Mouse (Mus musculus): ENCODE data around the gene Prdm10. TPM values are rescaled to one million over a fixed set of nuclear protein-coding genes. Genes with fewer than 3 reads are reported as not detected.

The Prdm10 gene
- polyA plus RNA-seq, 1 experiment, result 5.1 TPM

DNA sequence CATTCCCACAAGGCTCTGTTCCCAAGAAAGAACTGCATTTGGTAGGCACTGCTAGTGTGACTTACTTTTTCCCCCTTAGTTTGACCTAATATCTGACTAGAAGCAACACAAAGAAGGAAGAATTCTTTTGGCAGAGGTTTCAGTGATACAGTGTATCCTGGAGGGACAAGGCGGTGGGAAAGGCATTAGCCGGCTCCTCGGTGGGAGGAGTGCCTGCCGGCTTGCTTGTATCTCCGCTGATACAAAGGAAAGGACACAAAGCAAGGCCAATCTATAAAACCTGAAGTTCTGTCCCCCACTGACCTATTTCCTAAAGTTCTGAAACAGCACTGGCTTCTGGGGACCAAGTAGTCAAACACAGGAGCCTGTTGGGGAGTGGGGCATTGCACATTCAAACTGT, 24.8 kb downstream of the Prdm10 start:
- TF ChIP-seq POLR2A (IDR thresholded peaks at IDR 0.05; ENCODE audit: control insufficient read depth, low read depth, low read length), result no peak
- TF ChIP-seq CTCF (IDR thresholded peaks at IDR 0.05; ENCODE audit: control insufficient read depth, insufficient read depth, insufficient replicate concordance, low read depth, low read length), result no peak
- no peaks in the 10 kb centered on the region for H3K27me3 ChIP-seq (ENCODE audit: control insufficient read depth, insufficient read depth, low read length)
- H3K36me3 ChIP-seq (ENCODE audit: control insufficient read depth, insufficient read depth, low read length), result no peaks in the 10 kb centered on the region
- no peak overlapping the region for H3K27ac ChIP-seq (ENCODE audit: control insufficient read depth, insufficient read depth, low read depth, low read length)
- H3K4me1 ChIP-seq (ENCODE audit: control insufficient read depth, insufficient read depth, low read length), result peaks cover 4% of the 10 kb centered on the region
- no peak overlapping the region for H3K4me3 ChIP-seq (ENCODE audit: control insufficient read depth, low read depth, low read length)

DNA sequence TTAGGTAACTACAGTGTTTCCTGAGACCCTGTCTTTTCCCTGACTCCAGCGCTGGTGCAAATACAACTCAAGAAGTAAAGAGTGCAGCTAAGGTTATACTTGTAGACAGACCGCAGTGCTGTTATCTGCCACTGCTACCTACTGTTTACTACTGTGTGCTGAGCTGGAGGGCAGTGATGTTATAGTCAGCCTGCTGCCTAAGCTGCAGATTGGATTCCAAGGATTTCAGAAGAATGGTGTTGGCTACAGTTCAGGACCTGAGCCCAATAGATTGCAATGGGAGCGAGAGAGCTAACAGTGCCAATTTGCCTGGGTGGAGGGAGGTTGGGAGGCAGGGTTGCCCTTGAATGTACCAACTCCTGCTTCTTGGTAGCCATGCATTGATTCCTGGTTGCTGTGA, 25.5 kb downstream of the Prdm10 start:
- Histone ChIP-seq H3K27me3 (ENCODE audit: control insufficient read depth, insufficient read depth, low read length) (no peaks in the 10 kb centered on the region), H3K4me3 (ENCODE audit: control insufficient read depth, low read depth, low read length) (no peak overlapping the region), H3K36me3 (ENCODE audit: control insufficient read depth, insufficient read depth, low read length) (no peaks in the 10 kb centered on the region), H3K4me1 (ENCODE audit: control insufficient read depth, insufficient read depth, low read length) (peaks cover 4% of the 10 kb centered on the region), H3K27ac (ENCODE audit: control insufficient read depth, insufficient read depth, low read depth, low read length) (peak overlapping the region; percentile 54)
- TF ChIP-seq POLR2A (IDR thresholded peaks at IDR 0.05; ENCODE audit: control insufficient read depth, low read depth, low read length), result no peak
- no peak for TF ChIP-seq CTCF (IDR thresholded peaks at IDR 0.05; ENCODE audit: control insufficient read depth, insufficient read depth, insufficient replicate concordance, low read depth, low read length)

GRCm38 (mm10) chr9:31307232-31307631, 26.9 kb downstream of the Prdm10 start:
- Histone ChIP-seq H3K36me3 (ENCODE audit: control insufficient read depth, insufficient read depth, low read length) (no peaks in the 10 kb centered on the region), H3K27ac (ENCODE audit: control insufficient read depth, insufficient read depth, low read depth, low read length) (no peak overlapping the region), H3K4me1 (ENCODE audit: control insufficient read depth, insufficient read depth, low read length) (peaks cover 4% of the 10 kb centered on the region), H3K4me3 (ENCODE audit: control insufficient read depth, low read depth, low read length) (no peak overlapping the region), H3K27me3 (ENCODE audit: control insufficient read depth, insufficient read depth, low read length) (no peaks in the 10 kb centered on the region)
- TF ChIP-seq CTCF (IDR thresholded peaks at IDR 0.05; ENCODE audit: control insufficient read depth, insufficient read depth, insufficient replicate concordance, low read depth, low read length) (no peak), POLR2A (IDR thresholded peaks at IDR 0.05; ENCODE audit: control insufficient read depth, low read depth, low read length) (no peak)

DNA sequence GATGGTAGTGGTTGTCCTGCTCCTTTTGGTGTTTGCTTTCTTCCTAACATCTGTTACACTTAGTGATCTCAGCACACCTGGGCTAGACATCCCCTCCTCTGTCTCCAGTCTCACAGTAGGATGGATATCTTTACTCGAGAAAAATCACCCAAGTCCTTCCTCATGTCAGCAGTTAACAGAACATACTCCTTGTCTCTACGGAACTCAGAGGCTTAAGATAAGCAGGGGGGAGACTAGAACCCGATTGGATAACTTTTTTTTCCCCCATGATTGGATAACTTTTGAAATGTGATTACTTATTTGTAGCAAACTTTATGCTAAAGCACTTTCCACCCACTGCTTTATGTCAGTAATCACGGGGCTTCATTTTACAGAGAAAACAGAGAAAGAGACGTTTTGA, 28.7 kb downstream of the Prdm10 start:
- TF ChIP-seq POLR2A (IDR thresholded peaks at IDR 0.05; ENCODE audit: control insufficient read depth, low read depth, low read length) (no peak), CTCF (IDR thresholded peaks at IDR 0.05; ENCODE audit: control insufficient read depth, insufficient read depth, insufficient replicate concordance, low read depth, low read length) (no peak)
- H3K27me3 ChIP-seq (ENCODE audit: control insufficient read depth, insufficient read depth, low read length), result no peaks in the 10 kb centered on the region
- H3K27ac ChIP-seq (ENCODE audit: control insufficient read depth, insufficient read depth, low read depth, low read length), result no peak overlapping the region
- H3K4me3 ChIP-seq (ENCODE audit: control insufficient read depth, low read depth, low read length), result no peak overlapping the region
- peaks cover 4% of the 10 kb centered on the region for H3K4me1 ChIP-seq (ENCODE audit: control insufficient read depth, insufficient read depth, low read length)
- no peaks in the 10 kb centered on the region for H3K36me3 ChIP-seq (ENCODE audit: control insufficient read depth, insufficient read depth, low read length)

DNA sequence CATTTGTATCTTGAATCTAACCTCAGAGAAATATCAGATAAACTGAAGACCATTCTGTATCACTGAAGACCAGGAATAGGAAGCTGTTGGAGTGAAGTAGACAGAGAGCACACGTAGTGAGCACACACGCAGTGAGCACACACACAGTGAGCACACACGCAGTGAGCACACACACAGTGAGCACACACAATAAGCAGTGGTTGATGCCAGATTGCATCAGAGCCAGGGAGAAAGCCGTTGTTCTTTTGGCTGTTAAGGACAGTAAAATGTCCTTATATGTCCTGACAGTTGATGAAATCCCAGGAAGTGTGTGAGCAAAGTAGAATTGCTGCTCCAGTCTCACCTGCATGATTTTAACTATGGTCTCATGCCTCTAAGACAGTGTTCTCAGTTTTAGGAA, 30.3 kb downstream of the Prdm10 start:
- H3K4me1 ChIP-seq (ENCODE audit: control insufficient read depth, insufficient read depth, low read length), result peaks cover 2% of the 10 kb centered on the region; the same call in 1 of the 2 replicates
- H3K27ac ChIP-seq (ENCODE audit: control insufficient read depth, insufficient read depth, low read depth, low read length), result no peak overlapping the region
- no peaks in the 10 kb centered on the region for H3K27me3 ChIP-seq (ENCODE audit: control insufficient read depth, insufficient read depth, low read length)
- no peak overlapping the region for H3K4me3 ChIP-seq (ENCODE audit: control insufficient read depth, low read depth, low read length)
- TF ChIP-seq POLR2A (IDR thresholded peaks at IDR 0.05; ENCODE audit: control insufficient read depth, low read depth, low read length), result no peak
- TF ChIP-seq CTCF (IDR thresholded peaks at IDR 0.05; ENCODE audit: control insufficient read depth, insufficient read depth, insufficient replicate concordance, low read depth, low read length), result no peak
- no peaks in the 10 kb centered on the region for H3K36me3 ChIP-seq (ENCODE audit: control insufficient read depth, insufficient read depth, low read length)

DNA sequence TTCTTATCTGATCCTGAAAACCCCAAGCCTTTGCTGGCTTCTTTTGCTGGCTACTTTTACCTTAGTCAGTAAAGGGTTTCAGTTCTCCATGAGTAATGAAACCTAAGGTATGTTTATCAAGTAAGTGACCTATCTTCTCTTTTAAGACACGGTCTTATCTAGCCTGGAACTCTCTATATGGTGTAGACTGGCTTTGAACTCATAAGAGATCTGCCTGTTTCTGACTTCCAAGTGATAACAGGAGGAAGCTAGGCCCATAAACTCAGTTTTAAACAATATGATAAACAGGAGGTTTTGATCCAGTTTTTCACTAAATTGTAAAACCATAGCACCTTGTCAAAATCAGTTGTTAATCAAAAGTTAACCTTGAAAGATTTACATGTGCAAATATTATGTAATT, 33.5 kb downstream of the Prdm10 start:
- Histone ChIP-seq H3K36me3 (ENCODE audit: control insufficient read depth, insufficient read depth, low read length) (no peaks in the 10 kb centered on the region), H3K27me3 (ENCODE audit: control insufficient read depth, insufficient read depth, low read length) (no peaks in the 10 kb centered on the region), H3K27ac (ENCODE audit: control insufficient read depth, insufficient read depth, low read depth, low read length) (no peak overlapping the region), H3K4me1 (ENCODE audit: control insufficient read depth, insufficient read depth, low read length) (0 out of 2 replicates have a peak, but pooled peaks cover under 1% of the 10 kb centered on the region), H3K4me3 (ENCODE audit: control insufficient read depth, low read depth, low read length) (no peak overlapping the region)
- no peak for TF ChIP-seq CTCF (IDR thresholded peaks at IDR 0.05; ENCODE audit: control insufficient read depth, insufficient read depth, insufficient replicate concordance, low read depth, low read length)
- no peak for TF ChIP-seq POLR2A (IDR thresholded peaks at IDR 0.05; ENCODE audit: control insufficient read depth, low read depth, low read length)

DNA sequence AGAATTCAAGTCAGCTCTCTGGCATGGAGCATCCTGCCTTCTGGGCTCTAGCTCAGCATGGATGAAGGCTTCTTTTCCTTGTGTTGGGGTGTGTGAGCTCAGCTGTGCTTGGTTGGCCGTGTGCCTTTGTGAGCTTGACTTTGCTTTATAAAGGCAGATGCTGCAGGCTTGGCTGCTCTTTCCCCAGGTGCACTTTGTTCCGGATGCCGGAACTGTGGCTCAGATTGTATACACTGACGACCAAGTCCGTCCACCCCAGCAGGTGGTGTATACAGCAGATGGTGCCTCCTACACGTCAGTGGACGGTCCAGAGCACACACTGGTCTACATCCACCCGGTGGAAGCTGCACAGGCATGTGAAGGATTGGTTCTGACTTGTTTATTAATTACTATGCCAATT, 35.6 kb downstream of the Prdm10 start:
- no peaks in the 10 kb centered on the region for H3K4me1 ChIP-seq (ENCODE audit: control insufficient read depth, insufficient read depth, low read length)
- no peaks in the 10 kb centered on the region for H3K27me3 ChIP-seq (ENCODE audit: control insufficient read depth, insufficient read depth, low read length)
- H3K27ac ChIP-seq (ENCODE audit: control insufficient read depth, insufficient read depth, low read depth, low read length), result no peak overlapping the region
- no peaks in the 10 kb centered on the region for H3K36me3 ChIP-seq (ENCODE audit: control insufficient read depth, insufficient read depth, low read length)
- no peak for TF ChIP-seq POLR2A (IDR thresholded peaks at IDR 0.05; ENCODE audit: control insufficient read depth, low read depth, low read length)
- TF ChIP-seq CTCF (IDR thresholded peaks at IDR 0.05; ENCODE audit: control insufficient read depth, insufficient read depth, insufficient replicate concordance, low read depth, low read length), result no peak
- H3K4me3 ChIP-seq (ENCODE audit: control insufficient read depth, low read depth, low read length), result no peak overlapping the region

GRCm38 (mm10) chr9:31318956-31319355, 38.6 kb downstream of the Prdm10 start:
- no peaks in the 10 kb centered on the region for H3K27me3 ChIP-seq (ENCODE audit: control insufficient read depth, insufficient read depth, low read length)
- no peak overlapping the region for H3K4me3 ChIP-seq (ENCODE audit: control insufficient read depth, low read depth, low read length)
- peaks cover 3% of the 10 kb centered on the region; the same call in 1 of the 2 replicates for H3K4me1 ChIP-seq (ENCODE audit: control insufficient read depth, insufficient read depth, low read length)
- H3K36me3 ChIP-seq (ENCODE audit: control insufficient read depth, insufficient read depth, low read length), result no peaks in the 10 kb centered on the region
- no peak for TF ChIP-seq CTCF (IDR thresholded peaks at IDR 0.05; ENCODE audit: control insufficient read depth, insufficient read depth, insufficient replicate concordance, low read depth, low read length)
- no peak for TF ChIP-seq POLR2A (IDR thresholded peaks at IDR 0.05; ENCODE audit: control insufficient read depth, low read depth, low read length)
- H3K27ac ChIP-seq (ENCODE audit: control insufficient read depth, insufficient read depth, low read depth, low read length), result no peak overlapping the region
